Mouse (Mus musculus) kidney, embryonic 16.5 days (tissue): ENCODE measurements around the gene Fars2. TPM values are rescaled to one million over a fixed set of nuclear protein-coding genes. Genes with fewer than 3 reads are reported as not detected.

ENCODE experiments used
- ATAC-seq: fragments of 200-750 bp; cut with Nextera tagmentation; 2 replicates; pipeline ENCODE4 v1.8.0; 2017; ENCODE audit warnings: moderate TSS enrichment; ENCODE audit not compliant: low FRiP score, low TSS enrichment
- H3K27ac ChIP-seq: fragments of 300-500 bp; sonication (generic); 2 replicates; pipeline ENCODE4 v1.5.1; 2014; ENCODE audit warnings: low read length
- H3K27me3 ChIP-seq: fragments of 300-500 bp; sonication (generic); 2 replicates; pipeline ENCODE4 v1.6.1; 2014; ENCODE audit warnings: low read length, control low read depth, mixed read lengths; ENCODE audit not compliant: insufficient read depth
- H3K36me3 ChIP-seq: fragments of 300-500 bp; sonication (generic); 2 replicates; pipeline ENCODE4 v1.6.1; 2014; ENCODE audit warnings: low read length, control low read depth, mixed read lengths; ENCODE audit not compliant: insufficient read depth
- H3K4me1 ChIP-seq: fragments of 300-500 bp; sonication (generic); 2 replicates; pipeline ENCODE4 v1.6.1; 2014; ENCODE audit warnings: low read length, control low read depth, mixed read lengths; ENCODE audit not compliant: insufficient read depth
- H3K4me2 ChIP-seq: fragments of 300-500 bp; sonication (generic); replicated peaks from 2 replicates; pipeline ENCODE4 v1.6.1; 2014; ENCODE audit warnings: low read depth, low read length
- H3K4me3 ChIP-seq: fragments of 300-500 bp; sonication (generic); 2 replicates; pipeline ENCODE4 v1.5.1; 2014; ENCODE audit warnings: mild to moderate bottlenecking, low read length
- H3K9ac ChIP-seq: fragments of 300-500 bp; sonication (generic); replicated peaks from 2 replicates; pipeline ENCODE4 v1.6.1; 2014; ENCODE audit warnings: low read length
- H3K9me3 ChIP-seq: fragments of 300-500 bp; sonication (generic); 2 replicates; pipeline ENCODE4 v1.6.1; 2016; ENCODE audit warnings: low read length, control low read depth
- WGBS: fragments of 180-500 bp; shearing (Covaris S2); extraction: QIAGEN DNeasy Blood & Tissue Kit; methylation state at CpG from one replicate; pipeline ENCODE4 v1.1.7; 2014; 5-methylcytosine and 5-hydroxymethylcytosine counted together
- polyA plus RNA-seq: library from polyadenylated mRNA; unstranded; fragments of >200 nt; fragmentation: Nextera tagmentation; extraction: Ambion mirVana; gene quantifications from 2 replicates; pipeline ENCODE4 v1.2.1, GENCODE M21; 2015

The Fars2 gene
- polyA plus RNA-seq, 1 experiment from 2014 or later: 48.6 TPM

DNA sequence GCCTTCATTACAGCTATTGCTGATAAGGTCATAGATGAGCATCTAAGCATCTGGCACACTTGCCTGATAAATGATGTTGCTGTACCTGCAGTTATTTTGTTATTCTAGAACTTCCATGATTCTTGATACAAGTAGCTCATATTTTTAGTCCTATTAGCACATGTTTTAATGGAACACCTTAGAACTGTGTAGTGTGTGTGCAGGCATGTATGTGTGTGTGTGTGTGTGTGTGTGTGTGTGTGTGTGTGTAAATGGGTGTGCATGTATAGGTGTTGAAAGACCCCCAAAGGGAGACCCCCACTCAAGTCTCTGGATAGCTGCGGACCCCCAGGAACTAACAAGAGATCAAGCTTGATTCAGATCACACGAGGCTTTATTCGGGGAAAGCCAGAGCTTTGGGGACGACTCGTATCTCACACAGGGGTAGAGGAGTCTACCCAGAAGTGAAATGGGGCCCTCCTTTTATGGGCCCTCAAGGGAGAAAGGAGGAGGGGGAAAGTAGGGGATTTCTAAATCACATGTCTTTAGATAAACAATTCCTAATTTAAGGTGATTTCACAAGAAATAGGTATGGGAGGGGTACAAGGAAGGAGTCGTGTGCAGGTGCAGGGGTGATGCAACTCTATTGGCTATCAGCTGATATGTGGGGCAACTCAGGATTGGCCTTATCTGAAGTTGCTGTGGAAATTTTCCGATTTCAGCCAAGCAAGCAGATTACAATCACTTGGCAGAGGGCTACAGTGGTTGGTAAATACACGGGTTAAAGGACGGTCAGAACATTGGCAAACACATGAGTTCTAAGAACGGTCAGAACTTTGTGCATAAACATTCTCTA, 503.5 kb downstream of the Fars2 start:
- Histone ChIP-seq H3K9me3 (no peaks in the 10 kb centered on the region), H3K27me3 (no peaks in the 10 kb centered on the region), H3K36me3 (no peaks in the 10 kb centered on the region), H3K4me3 (no peak overlapping the region), H3K4me2 (no peak overlapping the region), H3K27ac (no peak overlapping the region), H3K9ac (no peak overlapping the region), H3K4me1 (no peaks in the 10 kb centered on the region)
- ATAC-seq: no peak
- 81% methylated on average over 10 of the region's 10 CpGs for whole genome bisulfite sequencing

DNA sequence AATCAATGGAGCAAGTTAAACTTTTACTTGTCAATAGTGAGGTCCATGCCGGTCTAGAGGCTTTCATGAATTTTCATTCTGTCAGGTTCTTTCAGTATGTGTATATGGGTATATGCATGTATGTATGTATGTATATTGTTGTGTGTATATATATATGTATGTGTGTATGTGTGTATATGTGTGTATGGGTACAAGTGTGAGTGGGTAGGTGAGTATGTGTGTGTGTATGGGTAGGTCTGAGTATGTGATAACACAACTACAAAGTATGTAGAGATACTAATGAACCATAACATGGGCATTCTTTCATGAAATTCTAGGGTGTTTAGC, 504.1 kb downstream of the Fars2 start:
- Histone ChIP-seq H3K4me2 (no peak overlapping the region), H3K4me1 (no peaks in the 10 kb centered on the region), H3K4me3 (no peak overlapping the region), H3K36me3 (no peaks in the 10 kb centered on the region), H3K9me3 (no peaks in the 10 kb centered on the region), H3K27me3 (no peaks in the 10 kb centered on the region), H3K27ac (no peak overlapping the region), H3K9ac (no peak overlapping the region)
- ATAC-seq: no peak
- 93% methylated on average over 1 of the region's 1 CpGs for WGBS

DNA sequence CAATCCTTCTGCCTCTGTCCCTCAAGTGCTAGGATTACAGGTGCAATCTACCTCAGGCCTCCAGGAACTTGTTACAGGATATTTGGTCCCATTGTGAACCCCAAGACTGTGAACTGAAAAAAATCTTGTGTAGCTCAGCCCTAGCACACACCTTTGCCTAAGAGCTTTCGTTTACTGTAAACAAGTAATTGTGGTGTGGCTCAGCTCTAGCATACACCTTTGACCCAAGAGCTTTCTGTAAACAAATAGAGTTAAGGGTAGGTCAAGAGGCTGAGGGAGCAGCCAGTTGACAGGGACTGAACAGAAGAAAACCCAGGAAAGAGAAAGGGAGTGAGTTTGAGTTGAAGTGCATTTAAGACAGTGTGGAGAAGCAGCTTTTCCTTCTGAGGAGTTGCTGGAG, 506.3 kb downstream of the Fars2 start:
- WGBS: 84% methylated on average over 1 of the region's 1 CpGs
- Histone ChIP-seq H3K9ac (no peak overlapping the region), H3K9me3 (no peaks in the 10 kb centered on the region), H3K4me2 (no peak overlapping the region), H3K4me1 (no peaks in the 10 kb centered on the region), H3K27ac (no peak overlapping the region), H3K27me3 (no peaks in the 10 kb centered on the region), H3K36me3 (no peaks in the 10 kb centered on the region), H3K4me3 (no peak overlapping the region)
- ATAC-seq: no peak

DNA sequence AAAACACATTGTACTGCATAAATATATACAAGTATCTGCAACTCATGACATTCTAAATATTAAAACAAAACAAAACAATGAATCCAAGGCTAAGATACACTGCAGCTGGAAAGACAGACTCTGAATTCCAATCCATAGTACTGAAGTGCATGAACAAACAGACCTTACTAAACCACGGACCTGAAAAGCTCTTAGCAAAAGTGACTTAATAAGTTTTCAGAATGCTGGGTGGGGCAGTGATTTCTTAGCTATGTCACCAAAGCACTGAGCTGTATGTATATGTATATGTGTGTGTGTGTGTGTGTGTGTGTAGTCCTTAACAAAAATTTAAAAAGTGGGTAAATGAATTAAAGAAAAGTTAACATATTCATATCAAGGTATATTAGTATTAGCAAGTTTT, 511.9 kb downstream of the Fars2 start:
- Histone ChIP-seq H3K27ac (no peak overlapping the region), H3K4me1 (no peaks in the 10 kb centered on the region), H3K36me3 (no peaks in the 10 kb centered on the region), H3K4me2 (no peak overlapping the region), H3K4me3 (no peak overlapping the region), H3K27me3 (no peaks in the 10 kb centered on the region), H3K9me3 (no peaks in the 10 kb centered on the region; the same call in 1 of the 2 replicates), H3K9ac (no peak overlapping the region)
- no peak for ATAC-seq
- 88% methylated on average over 1 of the region's 1 CpGs for WGBS

DNA sequence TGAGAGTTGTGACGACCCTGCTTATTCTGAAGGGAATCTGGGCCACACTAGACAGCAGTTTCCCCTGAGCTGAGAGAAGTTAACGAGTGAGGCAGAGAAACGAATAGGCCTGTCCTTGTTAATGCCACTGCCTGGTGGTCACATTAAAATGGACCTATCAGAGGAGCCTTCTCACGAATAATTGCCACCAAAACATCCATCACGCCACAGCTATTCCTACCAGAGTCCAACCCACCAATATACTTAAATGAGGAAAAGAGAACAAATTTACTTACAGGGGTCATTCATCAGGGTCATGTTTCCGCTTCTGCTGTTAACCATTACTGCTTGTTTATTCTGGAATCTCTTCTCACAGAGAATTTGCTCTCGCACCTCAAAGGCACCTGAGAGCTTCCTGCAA, 531.0 kb downstream of the Fars2 start:
- Histone ChIP-seq H3K27me3 (no peaks in the 10 kb centered on the region), H3K9ac (no peak overlapping the region), H3K9me3 (no peaks in the 10 kb centered on the region), H3K4me2 (no peak overlapping the region), H3K27ac (no peak overlapping the region), H3K4me1 (no peaks in the 10 kb centered on the region), H3K36me3 (no peaks in the 10 kb centered on the region), H3K4me3 (no peak overlapping the region)
- ATAC-seq: no peak
- 21% methylated on average over 7 of the region's 7 CpGs for WGBS

DNA sequence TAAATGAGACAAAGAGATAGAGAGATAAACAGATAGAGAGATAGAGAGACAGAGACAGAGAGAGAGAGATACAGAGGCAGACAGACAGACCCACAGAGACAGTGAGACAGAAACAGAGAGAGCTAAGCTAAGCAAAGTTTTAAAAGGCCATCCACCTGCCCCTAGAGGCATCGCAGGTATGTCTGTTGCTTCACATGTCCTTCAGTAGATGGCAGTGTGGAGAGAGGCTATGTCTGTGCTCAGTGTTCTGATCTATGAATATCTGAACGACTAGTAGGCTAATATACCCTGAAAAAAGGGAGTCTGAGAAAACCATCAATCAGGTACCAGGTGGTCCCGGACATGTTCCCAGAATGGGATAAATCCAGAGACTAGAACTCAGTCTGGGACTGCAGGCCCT, 537.0 kb downstream of the Fars2 start:
- Histone ChIP-seq H3K4me1 (no peaks in the 10 kb centered on the region), H3K9me3 (no peaks in the 10 kb centered on the region), H3K27me3 (no peaks in the 10 kb centered on the region), H3K9ac (no peak overlapping the region), H3K4me3 (no peak overlapping the region), H3K27ac (no peak overlapping the region), H3K36me3 (no peaks in the 10 kb centered on the region), H3K4me2 (no peak overlapping the region)
- ATAC-seq: no peak
- WGBS: 80% methylated on average over 3 of the region's 3 CpGs

DNA sequence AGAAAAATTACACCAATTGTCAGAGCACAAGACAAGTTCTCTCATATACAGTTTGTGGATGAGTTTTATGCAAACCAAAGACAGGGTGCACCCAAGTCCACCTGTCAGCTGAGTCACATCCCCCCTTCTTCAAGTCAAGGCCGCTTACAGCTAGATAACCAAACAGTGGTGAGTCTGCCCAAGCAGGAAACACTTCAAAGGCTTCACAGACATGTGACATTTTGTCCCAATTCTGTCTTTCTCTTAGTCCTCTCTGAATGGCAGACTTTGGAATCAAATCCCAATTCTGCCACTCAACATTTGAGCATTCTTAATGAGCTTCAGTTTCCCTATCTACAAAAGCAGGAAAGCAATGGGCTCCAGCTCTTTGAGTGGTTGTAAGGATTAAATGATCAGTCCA, 562.1 kb downstream of the Fars2 start:
- H3K36me3 ChIP-seq: no peaks in the 10 kb centered on the region
- no peak overlapping the region for H3K4me3 ChIP-seq
- H3K27me3 ChIP-seq: no peaks in the 10 kb centered on the region
- no peak overlapping the region for H3K9ac ChIP-seq
- 70% methylated on average over 1 of the region's 1 CpGs for WGBS
- no peak overlapping the region for H3K27ac ChIP-seq
- no peak for ATAC-seq
- H3K4me2 ChIP-seq: no peak overlapping the region
- no peaks in the 10 kb centered on the region for H3K9me3 ChIP-seq
- no peaks in the 10 kb centered on the region for H3K4me1 ChIP-seq

DNA sequence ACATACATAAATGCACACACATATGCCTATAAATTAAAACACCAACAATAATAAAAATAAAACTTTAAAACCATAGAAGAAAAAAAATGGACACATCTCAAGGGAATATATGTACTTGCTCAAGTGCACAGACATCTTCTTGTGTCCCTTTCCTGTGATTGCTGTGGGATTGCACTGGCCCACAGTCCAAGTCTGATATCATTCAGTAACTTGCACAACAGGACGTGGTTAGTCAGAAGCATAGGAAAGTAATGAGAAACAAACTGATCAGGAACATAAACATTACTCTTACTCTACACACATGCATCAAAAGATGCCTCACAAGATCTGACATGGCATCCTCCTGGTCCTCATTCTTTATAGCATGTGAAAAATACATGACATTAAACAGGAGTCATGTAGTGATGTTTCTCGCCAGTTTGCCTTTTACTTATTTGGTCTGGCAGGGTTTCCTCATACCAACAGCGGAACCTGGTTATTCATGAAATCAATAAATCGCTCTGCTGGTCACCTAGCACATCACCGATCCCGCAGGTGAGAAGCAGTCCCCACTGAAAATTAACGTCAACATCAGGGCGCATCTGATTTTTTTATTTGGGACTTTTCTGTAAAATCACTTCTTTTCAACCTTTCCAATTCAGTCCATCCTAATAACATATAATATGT, 563.6 kb downstream of the Fars2 start:
- Histone ChIP-seq H3K27me3 (no peaks in the 10 kb centered on the region), H3K4me1 (no peaks in the 10 kb centered on the region), H3K4me2 (no peak overlapping the region), H3K9ac (no peak overlapping the region), H3K36me3 (no peaks in the 10 kb centered on the region), H3K4me3 (no peak overlapping the region), H3K9me3 (no peaks in the 10 kb centered on the region), H3K27ac (no peak overlapping the region)
- 87% methylated on average over 8 of the region's 8 CpGs for WGBS
- no peak for ATAC-seq

DNA sequence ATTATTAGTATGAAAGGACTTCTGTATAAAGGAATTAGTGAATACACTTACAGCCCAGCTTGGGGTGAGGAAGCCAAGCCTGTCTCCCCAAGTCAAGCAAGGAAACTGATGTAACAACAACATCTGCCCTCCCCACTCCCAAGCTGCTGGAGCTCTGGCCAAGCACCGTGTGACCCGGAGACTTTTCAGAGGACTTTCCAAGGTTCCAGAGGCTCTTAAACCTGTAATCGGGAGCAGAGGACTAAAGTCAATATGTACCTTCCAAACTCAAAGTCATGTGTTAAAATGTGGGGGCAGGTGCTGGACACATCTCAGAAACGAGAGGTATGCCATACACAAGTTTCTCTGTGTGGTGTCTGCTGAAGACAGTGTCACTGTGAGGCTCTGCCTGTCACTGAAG, 566.4 kb downstream of the Fars2 start:
- Histone ChIP-seq H3K4me2 (no peak overlapping the region), H3K36me3 (no peaks in the 10 kb centered on the region), H3K4me3 (no peak overlapping the region), H3K27me3 (no peaks in the 10 kb centered on the region), H3K9me3 (no peaks in the 10 kb centered on the region), H3K4me1 (no peaks in the 10 kb centered on the region), H3K9ac (no peak overlapping the region), H3K27ac (no peak overlapping the region)
- no peak for ATAC-seq
- 78% methylated on average over 4 of the region's 4 CpGs for WGBS

DNA sequence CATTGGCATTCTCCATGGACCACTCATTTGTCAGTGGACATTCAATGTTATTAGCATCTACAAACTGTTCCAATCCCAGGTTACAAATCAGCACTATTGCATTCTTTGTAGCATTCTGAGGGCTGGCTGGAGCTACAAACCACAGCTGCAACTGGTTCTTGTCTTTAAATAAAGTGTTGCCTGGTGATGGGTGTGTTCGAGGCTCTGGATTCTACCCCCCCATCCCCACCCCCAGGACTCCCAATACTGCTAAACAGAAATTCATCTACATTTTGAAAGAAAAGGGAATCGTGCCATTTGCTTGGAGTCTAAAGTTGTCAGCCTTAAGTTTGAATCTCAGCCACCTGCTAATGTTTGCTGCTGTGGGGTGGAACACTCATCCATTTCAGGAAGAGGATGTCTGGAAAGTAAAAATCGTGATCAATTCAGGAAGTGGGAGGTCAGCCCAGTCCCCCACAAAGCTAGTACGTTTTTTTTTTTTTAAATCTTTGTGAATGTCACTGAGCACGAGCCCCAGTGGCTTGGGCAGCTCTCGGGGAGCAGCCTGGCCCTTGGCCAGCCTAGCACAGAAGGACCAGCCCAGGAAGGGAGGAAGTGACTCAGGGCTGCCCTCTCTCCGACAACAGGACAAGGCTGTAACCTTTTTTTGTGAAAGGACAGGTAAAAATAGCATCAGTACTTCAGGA, 578.4 kb downstream of the Fars2 start:
- Histone ChIP-seq H3K9me3 (no peaks in the 10 kb centered on the region), H3K9ac (no peak overlapping the region), H3K4me2 (no peak overlapping the region), H3K4me3 (no peak overlapping the region), H3K4me1 (no peaks in the 10 kb centered on the region), H3K36me3 (no peaks in the 10 kb centered on the region), H3K27ac (no peak overlapping the region), H3K27me3 (no peaks in the 10 kb centered on the region)
- WGBS: 57% methylated on average over 7 of the region's 7 CpGs
- ATAC-seq: no peak
